Mouse (Mus musculus): ENCODE results near the gene Map3k20. TPM values are rescaled to one million over a fixed set of nuclear protein-coding genes. Genes with fewer than 3 reads are reported as not detected.

The Map3k20 gene
- polyA plus RNA-seq, 1 experiment from 2014 or later, result 46.4 TPM

- Histone ChIP-seq H3K4me2 (ENCODE audit: low read depth, low read length) (peak overlapping the region; percentile 59), H3K27ac (ENCODE audit: low read length) (peak overlapping the region; percentile 86), H3K36me3 (ENCODE audit: control insufficient read depth, insufficient read depth) (no peaks in the 10 kb centered on the region), H3K4me1 (ENCODE audit: control insufficient read depth, insufficient read depth, low read length) (peaks cover 45% of the 10 kb centered on the region), H3K9me3 (replicated peaks; ENCODE audit: control insufficient read depth, low read length) (no peaks in the 10 kb centered on the region), H3K4me3 (ENCODE audit: low read length) (peak overlapping the region; percentile 47), H3K27me3 (ENCODE audit: control insufficient read depth, insufficient read depth, low read length) (no peaks in the 10 kb centered on the region), H3K9ac (ENCODE audit: low read length) (peak overlapping the region; percentile 66)
- 0 out of 2 replicates have a peak, but pooled peaks have one; percentile 21 for ATAC-seq (replicated peaks; ENCODE audit: extremely low read depth, insufficient read depth, low FRiP score)
- 15% methylated on average over 4 of the region's 4 CpGs for WGBS
These were observed 1.7 kb downstream of the Map3k20 start for GRCm38 (mm10) chr2:72287142-72287541.

- H3K27ac ChIP-seq (ENCODE audit: low read length), result no peak overlapping the region
- 71% methylated on average over 11 of the region's 11 CpGs for WGBS
- no peak overlapping the region for H3K4me2 ChIP-seq (ENCODE audit: low read depth, low read length)
- H3K9ac ChIP-seq (ENCODE audit: low read length), result no peak overlapping the region
- no peaks in the 10 kb centered on the region for H3K27me3 ChIP-seq (ENCODE audit: control insufficient read depth, insufficient read depth, low read length)
- H3K4me3 ChIP-seq (ENCODE audit: low read length), result no peak overlapping the region
- no peaks in the 10 kb centered on the region for H3K36me3 ChIP-seq (ENCODE audit: control insufficient read depth, insufficient read depth)
- peaks cover 37% of the 10 kb centered on the region for H3K4me1 ChIP-seq (ENCODE audit: control insufficient read depth, insufficient read depth, low read length)
- no peak for ATAC-seq (replicated peaks; ENCODE audit: extremely low read depth, insufficient read depth, low FRiP score)
- no peaks in the 10 kb centered on the region for H3K9me3 ChIP-seq (replicated peaks; ENCODE audit: control insufficient read depth, low read length)
These were observed 3.6 kb downstream of the Map3k20 start for GRCm38 (mm10) chr2:72288932-72289534.

GRCm38 (mm10) chr2:72291103-72291502, 5.7 kb downstream of the Map3k20 start:
- H3K36me3 ChIP-seq (ENCODE audit: control insufficient read depth, insufficient read depth), result peaks cover 6% of the 10 kb centered on the region; the same call in 1 of the 2 replicates
- no peak overlapping the region for H3K9ac ChIP-seq (ENCODE audit: low read length)
- 83% methylated on average over 1 of the region's 1 CpGs for WGBS
- H3K27ac ChIP-seq (ENCODE audit: low read length), result no peak overlapping the region
- no peak for ATAC-seq (replicated peaks; ENCODE audit: extremely low read depth, insufficient read depth, low FRiP score)
- no peak overlapping the region for H3K4me2 ChIP-seq (ENCODE audit: low read depth, low read length)
- H3K4me3 ChIP-seq (ENCODE audit: low read length), result no peak overlapping the region
- H3K27me3 ChIP-seq (ENCODE audit: control insufficient read depth, insufficient read depth, low read length), result no peaks in the 10 kb centered on the region
- peaks cover 28% of the 10 kb centered on the region for H3K4me1 ChIP-seq (ENCODE audit: control insufficient read depth, insufficient read depth, low read length)
- H3K9me3 ChIP-seq (replicated peaks; ENCODE audit: control insufficient read depth, low read length), result no peaks in the 10 kb centered on the region

GRCm38 (mm10) chr2:72292573-72292972, 7.1 kb downstream of the Map3k20 start:
- ATAC-seq (replicated peaks; ENCODE audit: extremely low read depth, insufficient read depth, low FRiP score), result no peak

GRCm38 (mm10) chr2:72294994-72295393, 9.6 kb downstream of the Map3k20 start:
- H3K9me3 ChIP-seq (replicated peaks; ENCODE audit: control insufficient read depth, low read length), result no peaks in the 10 kb centered on the region
- peaks cover 7% of the 10 kb centered on the region; the same call in 1 of the 2 replicates for H3K36me3 ChIP-seq (ENCODE audit: control insufficient read depth, insufficient read depth)
- ATAC-seq (replicated peaks; ENCODE audit: extremely low read depth, insufficient read depth, low FRiP score), result no peak
- no peaks in the 10 kb centered on the region for H3K27me3 ChIP-seq (ENCODE audit: control insufficient read depth, insufficient read depth, low read length)
- no peak overlapping the region for H3K9ac ChIP-seq (ENCODE audit: low read length)
- no peak overlapping the region for H3K4me3 ChIP-seq (ENCODE audit: low read length)
- H3K27ac ChIP-seq (ENCODE audit: low read length), result no peak overlapping the region
- H3K4me2 ChIP-seq (ENCODE audit: low read depth, low read length), result no peak overlapping the region
- WGBS, result 82% methylated on average over 6 of the region's 6 CpGs
- peaks cover 16% of the 10 kb centered on the region; the same call in 1 of the 2 replicates for H3K4me1 ChIP-seq (ENCODE audit: control insufficient read depth, insufficient read depth, low read length)

More at GRCm38 (mm10) chr2:72292573-72292972, 7.1 kb downstream of the Map3k20 start:
- H3K9me3 ChIP-seq (replicated peaks; ENCODE audit: control insufficient read depth, low read length), result no peaks in the 10 kb centered on the region
- H3K4me3 ChIP-seq (ENCODE audit: low read length), result no peak overlapping the region
- no peak overlapping the region for H3K4me2 ChIP-seq (ENCODE audit: low read depth, low read length)
- H3K9ac ChIP-seq (ENCODE audit: low read length), result no peak overlapping the region
- 79% methylated on average over 8 of the region's 8 CpGs for WGBS
- peaks cover 6% of the 10 kb centered on the region; the same call in 1 of the 2 replicates for H3K36me3 ChIP-seq (ENCODE audit: control insufficient read depth, insufficient read depth)
- peaks cover 28% of the 10 kb centered on the region for H3K4me1 ChIP-seq (ENCODE audit: control insufficient read depth, insufficient read depth, low read length)
- no peak overlapping the region for H3K27ac ChIP-seq (ENCODE audit: low read length)
- no peaks in the 10 kb centered on the region for H3K27me3 ChIP-seq (ENCODE audit: control insufficient read depth, insufficient read depth, low read length)

GRCm38 (mm10) chr2:72296984-72297715, 11.7 kb downstream of the Map3k20 start:
- Histone ChIP-seq H3K4me3 (ENCODE audit: low read length) (0 out of 2 replicates have a peak overlapping the region, but pooled peaks have one; percentile 1), H3K4me1 (ENCODE audit: control insufficient read depth, insufficient read depth, low read length) (peaks cover 12% of the 10 kb centered on the region; the same call in 1 of the 2 replicates), H3K36me3 (ENCODE audit: control insufficient read depth, insufficient read depth) (peaks cover 10% of the 10 kb centered on the region; the same call in 1 of the 2 replicates), H3K9me3 (replicated peaks; ENCODE audit: control insufficient read depth, low read length) (no peaks in the 10 kb centered on the region), H3K27me3 (ENCODE audit: control insufficient read depth, insufficient read depth, low read length) (no peaks in the 10 kb centered on the region), H3K4me2 (ENCODE audit: low read depth, low read length) (peak overlapping the region; percentile 36), H3K9ac (ENCODE audit: low read length) (peak overlapping the region; percentile 39; the same call in 1 of the 2 replicates), H3K27ac (ENCODE audit: low read length) (peak overlapping the region; percentile 46)
- 72% methylated on average over 10 of the region's 10 CpGs for WGBS
- ATAC-seq (replicated peaks; ENCODE audit: extremely low read depth, insufficient read depth, low FRiP score), result no peak

- ATAC-seq (replicated peaks; ENCODE audit: extremely low read depth, insufficient read depth, low FRiP score), result peak; percentile 82
- peak overlapping the region; percentile 46 for H3K27ac ChIP-seq (ENCODE audit: low read length)
- H3K4me1 ChIP-seq (ENCODE audit: control insufficient read depth, insufficient read depth, low read length), result peaks cover 10% of the 10 kb centered on the region; the same call in 1 of the 2 replicates
- peak overlapping the region; percentile 9 for H3K9ac ChIP-seq (ENCODE audit: low read length)
- H3K27me3 ChIP-seq (ENCODE audit: control insufficient read depth, insufficient read depth, low read length), result no peaks in the 10 kb centered on the region
- H3K4me2 ChIP-seq (ENCODE audit: low read depth, low read length), result peak overlapping the region; percentile 36
- H3K36me3 ChIP-seq (ENCODE audit: control insufficient read depth, insufficient read depth), result peaks cover 10% of the 10 kb centered on the region; the same call in 1 of the 2 replicates
- 27% methylated on average over 10 of the region's 10 CpGs for WGBS
- H3K9me3 ChIP-seq (replicated peaks; ENCODE audit: control insufficient read depth, low read length), result no peaks in the 10 kb centered on the region
- peak overlapping the region; percentile 1; the same call in 1 of the 2 replicates for H3K4me3 ChIP-seq (ENCODE audit: low read length)
These were observed 12.3 kb downstream of the Map3k20 start for GRCm38 (mm10) chr2:72297716-72298082.

- H3K4me3 ChIP-seq (ENCODE audit: low read length), result no peak overlapping the region
These were observed 13.0 kb downstream of the Map3k20 start for GRCm38 (mm10) chr2:72298406-72298805.

More at GRCm38 (mm10) chr2:72298406-72298805, 13.0 kb downstream of the Map3k20 start:
- no peak for ATAC-seq (replicated peaks; ENCODE audit: extremely low read depth, insufficient read depth, low FRiP score)
- peaks cover 10% of the 10 kb centered on the region; the same call in 1 of the 2 replicates for H3K4me1 ChIP-seq (ENCODE audit: control insufficient read depth, insufficient read depth, low read length)
- H3K36me3 ChIP-seq (ENCODE audit: control insufficient read depth, insufficient read depth), result peaks cover 10% of the 10 kb centered on the region; the same call in 1 of the 2 replicates
- H3K27me3 ChIP-seq (ENCODE audit: control insufficient read depth, insufficient read depth, low read length), result no peaks in the 10 kb centered on the region
- peak overlapping the region; percentile 36 for H3K4me2 ChIP-seq (ENCODE audit: low read depth, low read length)
- H3K9me3 ChIP-seq (replicated peaks; ENCODE audit: control insufficient read depth, low read length), result no peaks in the 10 kb centered on the region
- no peak overlapping the region; the same call in 1 of the 2 replicates for H3K9ac ChIP-seq (ENCODE audit: low read length)
- 47% methylated on average over 4 of the region's 4 CpGs for WGBS
- H3K27ac ChIP-seq (ENCODE audit: low read length), result peak overlapping the region; percentile 46
